Mouse (Mus musculus): ENCODE measurements around the gene Fes. TPM values are rescaled to one million over a fixed set of nuclear protein-coding genes. Genes with fewer than 3 reads are reported as not detected.
"Not testable (repeated sequence)": the region's sequence is repeated elsewhere in the genome, so short reads cannot be mapped to it uniquely, and the experiment has no call there.

Gene Fes
- polyA plus RNA-seq, 1 experiment = 53.1 TPM

DNA sequence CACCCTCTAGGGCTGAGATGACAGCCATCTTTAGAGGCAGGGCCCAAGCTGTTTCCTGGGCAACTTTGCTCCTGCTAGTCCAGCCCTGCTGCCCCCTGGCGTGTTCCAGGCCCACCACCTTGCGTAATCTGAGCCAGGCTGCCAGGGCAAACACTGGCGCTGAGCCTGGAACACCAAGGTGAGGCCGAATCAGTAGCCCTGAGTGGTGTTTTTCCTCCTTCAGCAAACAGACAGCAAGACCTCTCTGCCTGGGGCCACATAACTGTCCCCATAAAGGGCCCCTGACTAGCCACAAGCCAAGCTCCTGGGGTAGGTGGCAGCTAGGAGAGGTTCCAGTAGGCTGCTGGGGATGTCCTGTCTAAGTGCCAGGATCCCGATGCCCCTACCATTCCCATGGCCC is 12.4 kb upstream of the Fes start:
- peaks cover 80% of the 10 kb centered on the region for H3K4me1 ChIP-seq

DNA sequence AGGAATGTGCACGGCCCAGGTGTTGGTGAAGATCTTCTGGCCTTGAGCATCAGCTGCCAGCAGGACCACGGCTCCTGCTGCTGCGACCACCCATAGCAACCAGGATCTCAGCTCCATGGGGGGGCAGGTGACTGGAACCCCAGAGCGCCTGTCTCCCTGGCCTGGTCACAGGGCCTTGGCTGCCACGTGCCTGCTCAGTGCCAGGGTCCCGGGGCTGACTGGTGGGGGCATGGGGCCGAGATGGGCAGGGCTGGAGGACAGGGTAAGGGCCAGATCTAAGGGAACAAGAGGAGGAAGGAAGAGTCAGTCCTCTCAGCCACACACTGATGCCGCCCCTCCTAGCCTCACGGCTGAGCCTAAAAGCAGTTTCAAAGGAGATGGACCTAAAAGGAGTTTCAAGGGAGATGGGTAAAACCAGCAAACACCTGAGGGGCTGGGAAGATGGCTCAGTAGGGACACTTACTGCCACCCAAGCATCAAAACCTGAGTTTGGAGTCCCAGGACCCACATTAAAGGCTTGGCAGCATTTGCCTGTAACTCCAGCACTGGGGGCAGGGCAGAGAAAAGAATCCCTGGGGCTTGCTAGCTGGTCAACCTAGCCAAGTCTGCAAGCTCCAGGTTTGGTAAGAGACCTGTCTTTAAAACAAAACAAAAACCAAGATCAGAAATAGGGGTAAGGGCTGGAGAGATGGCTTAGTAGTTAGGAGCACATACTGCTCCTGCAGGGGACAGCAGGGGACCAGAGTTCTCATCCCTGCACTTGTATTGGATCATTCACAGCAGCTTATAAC is 11.1 kb upstream of the Fes start:
- no peaks in the 10 kb centered on the region for H3K9me3 ChIP-seq
- H3K36me3 ChIP-seq (replicated peaks; ENCODE audit: low read length) = peaks cover 62% of the 10 kb centered on the region
- TF ChIP-seq FLI1 (IDR thresholded peaks at IDR 0.05; ENCODE audit: low read length) (no peak), GATA1 (IDR thresholded peaks at IDR 0.05; ENCODE audit: borderline replicate concordance, low read length) (no peak)
- peaks cover 68% of the 10 kb centered on the region for H3K4me1 ChIP-seq
- H3K4me3 ChIP-seq (replicated peaks) = peak overlapping the region; percentile 84
- no peaks in the 10 kb centered on the region for H3K27me3 ChIP-seq (replicated peaks)

More for the DNA sequence above, 12.4 kb upstream of the Fes start:
- Histone ChIP-seq H3K36me3 (replicated peaks; ENCODE audit: low read length) (peaks cover 52% of the 10 kb centered on the region), H3K4me3 (replicated peaks) (peak overlapping the region; percentile 98), H3K27me3 (replicated peaks) (peaks cover under 1% of the 10 kb centered on the region), H3K9me3 (no peaks in the 10 kb centered on the region)
- no peak for TF ChIP-seq GATA1 (IDR thresholded peaks at IDR 0.05; ENCODE audit: borderline replicate concordance, low read length)

DNA sequence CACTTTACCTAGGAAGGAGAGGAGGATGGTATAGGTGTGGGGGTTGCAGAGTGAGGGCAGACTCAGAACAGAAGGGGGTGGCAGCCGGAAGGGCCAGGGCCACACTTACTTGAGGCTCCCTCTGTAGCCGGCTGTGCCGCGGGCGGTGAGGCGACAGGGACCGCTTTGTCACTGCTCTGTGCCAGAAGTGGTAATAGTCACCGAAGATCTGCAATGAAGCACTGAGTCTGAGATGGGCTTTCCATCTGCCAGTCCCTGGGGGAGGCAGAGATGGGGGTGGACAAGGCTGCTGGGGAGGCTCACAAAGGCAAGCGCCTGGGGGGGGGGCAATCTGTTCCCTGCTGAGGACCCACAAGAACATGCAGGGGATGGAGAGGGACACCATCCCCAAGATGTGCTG is 10.2 kb upstream of the Fes start:
- Histone ChIP-seq H3K9me3 (no peaks in the 10 kb centered on the region), H3K4me1 (peaks cover 64% of the 10 kb centered on the region), H3K27me3 (replicated peaks) (no peaks in the 10 kb centered on the region), H3K36me3 (replicated peaks; ENCODE audit: low read length) (peaks cover 70% of the 10 kb centered on the region), H3K4me3 (replicated peaks) (peak overlapping the region; percentile 84)
- TF ChIP-seq FLI1 (IDR thresholded peaks at IDR 0.05; ENCODE audit: low read length) = no peak
- no peak for TF ChIP-seq GATA1 (IDR thresholded peaks at IDR 0.05; ENCODE audit: borderline replicate concordance, low read length)

DNA sequence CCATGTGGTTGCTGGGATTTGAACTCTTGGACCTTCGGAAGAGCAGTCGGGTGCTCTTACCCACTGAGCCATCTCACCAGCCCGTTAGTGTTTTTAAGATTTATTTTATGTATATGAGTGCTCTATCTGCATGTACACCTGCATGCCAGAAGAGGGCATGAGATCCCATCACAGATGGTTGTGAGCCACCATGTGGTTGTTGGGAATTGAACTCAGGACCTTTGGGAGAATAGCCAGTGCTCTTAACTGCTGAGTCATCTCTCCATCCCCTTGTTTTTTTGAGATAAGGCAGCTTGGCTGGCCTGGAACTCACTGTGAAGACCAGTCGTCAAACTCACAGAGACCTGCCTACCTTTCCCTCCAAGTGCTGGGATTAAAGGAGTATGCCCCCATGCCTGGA is 8.7 kb upstream of the Fes start:
- H3K27me3 ChIP-seq (replicated peaks); H3K9me3 ChIP-seq: not testable (repeated sequence)
- Histone ChIP-seq H3K4me1 (peaks cover 74% of the 10 kb centered on the region), H3K4me3 (replicated peaks) (peak overlapping the region; percentile 38), H3K36me3 (replicated peaks; ENCODE audit: low read length) (peaks cover 86% of the 10 kb centered on the region)

DNA sequence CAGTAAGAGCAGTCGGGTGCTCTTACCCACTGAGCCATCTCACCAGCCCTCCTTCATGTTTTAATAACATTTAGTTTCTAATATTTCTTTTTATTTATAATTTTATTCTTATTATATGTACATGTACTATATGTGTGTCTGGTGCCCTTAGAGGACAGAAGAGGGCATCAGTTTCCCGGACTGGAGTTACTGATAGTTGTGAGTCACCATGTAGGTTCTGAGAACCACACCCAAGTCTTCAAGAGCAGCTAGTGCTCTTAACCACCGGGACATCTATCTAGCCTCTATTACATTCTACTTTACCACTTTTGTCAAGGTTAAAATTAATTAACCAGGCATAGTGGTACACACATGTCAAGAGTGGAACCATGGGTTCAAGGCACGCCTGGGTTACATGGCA is 6.9 kb upstream of the Fes start:
- H3K4me3 ChIP-seq (replicated peaks) = no peak overlapping the region
- peaks cover 72% of the 10 kb centered on the region for H3K4me1 ChIP-seq
- H3K9me3 ChIP-seq = no peaks in the 10 kb centered on the region
- TF ChIP-seq FLI1 (IDR thresholded peaks at IDR 0.05; ENCODE audit: low read length) (no peak), GATA1 (IDR thresholded peaks at IDR 0.05; ENCODE audit: borderline replicate concordance, low read length) (no peak)
- peaks cover 95% of the 10 kb centered on the region for H3K36me3 ChIP-seq (replicated peaks; ENCODE audit: low read length)
- no peaks in the 10 kb centered on the region for H3K27me3 ChIP-seq (replicated peaks)

DNA sequence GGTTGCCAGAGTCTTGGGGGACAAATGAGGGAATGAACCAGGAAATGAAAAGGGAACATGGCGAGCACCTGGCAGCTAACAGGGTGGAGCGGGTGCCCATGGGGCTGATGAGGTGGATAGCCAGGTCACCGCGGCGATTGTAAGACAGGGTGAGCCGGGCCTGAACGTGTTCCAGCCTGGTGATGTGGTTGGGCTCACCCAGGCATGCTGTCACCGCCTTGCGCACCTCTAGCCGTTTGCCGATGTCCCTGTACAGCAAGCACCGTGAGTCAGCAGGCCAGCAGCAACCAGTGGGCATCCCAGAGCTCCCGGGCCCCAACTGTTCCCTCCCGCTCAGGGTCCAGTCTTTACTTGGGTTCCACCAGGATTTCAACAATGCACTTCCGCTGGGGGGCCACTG is 4.4 kb upstream of the Fes start:
- H3K4me3 ChIP-seq (replicated peaks) = peak overlapping the region; percentile 34
- peaks cover 83% of the 10 kb centered on the region for H3K36me3 ChIP-seq (replicated peaks; ENCODE audit: low read length)
- TF ChIP-seq FLI1 (IDR thresholded peaks at IDR 0.05; ENCODE audit: low read length) (no peak), GATA1 (IDR thresholded peaks at IDR 0.05; ENCODE audit: borderline replicate concordance, low read length) (no peak)

DNA sequence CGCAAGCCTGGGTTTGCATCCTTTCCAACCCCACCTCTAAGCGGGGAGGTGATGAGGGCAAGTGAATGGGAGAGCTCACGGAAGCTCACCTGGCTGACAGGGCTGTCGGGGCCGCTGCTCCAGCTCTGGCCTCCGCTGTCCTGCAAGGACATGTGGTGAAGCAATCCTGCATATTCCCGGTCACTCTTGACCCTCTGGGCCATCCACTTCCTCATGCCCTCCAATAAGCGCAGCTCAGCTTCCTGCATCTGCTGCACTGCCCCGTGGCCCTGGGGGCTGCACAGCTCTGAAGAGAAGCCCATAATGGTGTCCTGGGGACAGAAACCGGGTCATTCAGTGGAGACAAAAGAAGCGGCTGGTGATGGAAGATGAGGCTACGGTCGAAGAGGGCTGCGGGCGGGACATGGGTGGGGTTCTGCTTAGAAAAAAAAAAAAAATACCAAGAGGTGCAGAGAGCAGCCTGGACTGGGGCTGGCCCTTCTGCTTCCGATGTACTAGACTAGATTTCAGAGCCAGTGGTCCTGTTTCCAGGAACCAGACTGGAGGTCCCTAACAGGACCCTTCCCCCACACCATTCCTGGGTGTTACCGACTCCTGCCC is 613 bp downstream of the Fes start:
- no peaks in the 10 kb centered on the region for H3K27me3 ChIP-seq (replicated peaks)
- H3K4me1 ChIP-seq = peaks cover 85% of the 10 kb centered on the region
- peaks cover 78% of the 10 kb centered on the region for H3K36me3 ChIP-seq (replicated peaks; ENCODE audit: low read length)
- H3K4me3 ChIP-seq (replicated peaks) = peak overlapping the region; percentile 95
- no peaks in the 10 kb centered on the region for H3K9me3 ChIP-seq
- no peak for TF ChIP-seq FLI1 (IDR thresholded peaks at IDR 0.05; ENCODE audit: low read length)
- TF ChIP-seq GATA1 (IDR thresholded peaks at IDR 0.05; ENCODE audit: borderline replicate concordance, low read length) = no peak

More for the DNA sequence above, 4.4 kb upstream of the Fes start:
- Histone ChIP-seq H3K27me3 (replicated peaks) (no peaks in the 10 kb centered on the region), H3K4me1 (peaks cover 74% of the 10 kb centered on the region), H3K9me3 (no peaks in the 10 kb centered on the region)

DNA sequence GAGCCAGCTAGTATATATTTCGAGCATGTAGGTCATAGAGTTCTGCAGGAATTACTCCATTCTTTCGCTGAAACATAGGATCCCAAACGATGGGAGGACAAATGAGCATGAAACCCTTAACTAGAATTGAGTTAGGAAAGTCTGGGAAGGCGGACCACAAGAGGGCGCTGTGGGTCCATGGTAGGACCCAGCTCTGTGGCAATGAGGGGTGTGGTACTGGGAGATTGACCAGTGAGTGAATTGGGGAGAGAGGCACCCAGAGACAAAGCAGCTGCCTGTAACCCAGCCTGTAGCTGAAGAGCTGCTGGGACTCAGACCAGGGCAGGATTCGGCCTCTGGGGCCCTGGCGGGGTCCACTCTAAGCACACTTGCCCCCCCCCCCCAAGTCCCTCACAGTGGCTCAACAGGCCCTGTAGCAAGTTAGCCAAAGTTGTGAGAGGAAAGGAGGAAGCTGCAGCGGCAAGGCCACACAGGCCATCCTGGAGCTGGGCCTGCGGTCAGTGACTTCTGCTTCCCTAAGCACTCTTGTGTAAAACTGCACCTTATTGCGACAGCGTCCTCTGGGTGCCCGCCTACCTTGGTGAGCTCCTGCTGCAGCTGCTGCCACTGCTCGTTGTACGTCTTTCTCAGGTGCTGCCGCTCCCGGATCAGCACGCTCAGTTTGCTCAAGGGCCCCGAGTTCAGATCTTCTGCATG is 1.4 kb downstream of the Fes start:
- H3K4me1 ChIP-seq = peaks cover 88% of the 10 kb centered on the region
- H3K36me3 ChIP-seq (replicated peaks; ENCODE audit: low read length) = peaks cover 78% of the 10 kb centered on the region
- H3K27me3 ChIP-seq (replicated peaks) = no peaks in the 10 kb centered on the region
- peak overlapping the region; percentile 95 for H3K4me3 ChIP-seq (replicated peaks)
- H3K9me3 ChIP-seq = no peaks in the 10 kb centered on the region
- TF ChIP-seq FLI1 (IDR thresholded peaks at IDR 0.05; ENCODE audit: low read length) (no peak), GATA1 (IDR thresholded peaks at IDR 0.05; ENCODE audit: borderline replicate concordance, low read length) (no peak)

DNA sequence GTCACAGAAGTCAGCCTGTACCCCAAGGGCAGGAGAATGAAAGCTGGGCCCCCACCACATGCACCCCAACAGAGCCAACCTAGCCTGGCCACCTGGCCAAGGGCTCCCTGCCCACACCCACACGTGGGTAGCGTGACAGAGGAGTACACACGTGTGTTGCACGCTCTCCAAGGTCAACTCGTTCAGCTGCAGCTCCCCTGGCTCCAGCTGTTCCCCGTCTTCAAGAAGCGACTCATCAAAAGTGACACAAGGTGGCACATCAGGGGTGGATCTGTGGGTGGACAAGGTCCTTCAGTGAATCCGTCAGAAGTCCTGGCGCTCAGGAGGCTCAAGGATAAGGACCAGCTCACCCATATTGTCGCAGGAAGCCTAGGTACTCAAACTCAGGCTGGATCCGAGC is 4.8 kb downstream of the Fes start:
- H3K4me3 ChIP-seq (replicated peaks) = no peak overlapping the region
- H3K4me1 ChIP-seq = peaks cover 77% of the 10 kb centered on the region
- no peaks in the 10 kb centered on the region for H3K27me3 ChIP-seq (replicated peaks)
- TF ChIP-seq GATA1 (IDR thresholded peaks at IDR 0.05; ENCODE audit: borderline replicate concordance, low read length) (no peak), FLI1 (IDR thresholded peaks at IDR 0.05; ENCODE audit: low read length) (no peak)
- no peaks in the 10 kb centered on the region for H3K9me3 ChIP-seq
- H3K36me3 ChIP-seq (replicated peaks; ENCODE audit: low read length) = peaks cover 83% of the 10 kb centered on the region

DNA sequence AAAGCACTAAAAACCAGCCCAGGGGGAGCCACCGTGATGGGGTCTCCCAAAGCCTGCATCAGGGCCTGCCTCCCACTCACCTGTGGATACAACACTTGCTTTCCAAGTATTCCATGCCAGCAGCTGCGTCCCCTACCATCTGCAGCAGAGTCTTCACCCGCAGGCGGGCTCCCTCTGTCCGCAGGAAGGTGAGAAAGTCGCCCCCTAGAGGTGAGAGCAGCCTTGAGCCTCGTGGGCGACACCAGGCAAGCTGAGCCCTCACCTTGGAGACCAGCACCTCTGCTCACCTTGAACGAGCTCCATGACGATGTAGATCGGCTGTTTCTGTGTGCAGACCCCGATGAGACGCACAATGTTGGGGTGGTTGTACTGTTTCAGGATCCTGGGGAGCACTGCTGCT is 8.2 kb downstream of the Fes start:
- Histone ChIP-seq H3K4me3 (replicated peaks) (no peak overlapping the region), H3K27me3 (replicated peaks) (no peaks in the 10 kb centered on the region), H3K4me1 (peaks cover 84% of the 10 kb centered on the region), H3K36me3 (replicated peaks; ENCODE audit: low read length) (peaks cover 83% of the 10 kb centered on the region), H3K9me3 (no peaks in the 10 kb centered on the region)
- TF ChIP-seq FLI1 (IDR thresholded peaks at IDR 0.05; ENCODE audit: low read length) = no peak
- no peak for TF ChIP-seq GATA1 (IDR thresholded peaks at IDR 0.05; ENCODE audit: borderline replicate concordance, low read length)

All from megakaryocyte, embryonic 14.5 days (primary cell).